Mouse (Mus musculus) embryonic fibroblast, embryonic 13.5 days (primary cell): ENCODE measurements around the gene Hyal3.

Experiments
- CTCF ChIP-seq: IDR thresholded peaks from 2 replicates; pipeline ENCODE4 v1.5.1; 2011; ENCODE audit warnings: mild to moderate bottlenecking, control low read depth, low read length, moderate library complexity, borderline replicate concordance; ENCODE audit not compliant: insufficient read depth
- POLR2A ChIP-seq: IDR thresholded peaks from 2 replicates; pipeline ENCODE4 v1.6.1; 2011; ENCODE audit warnings: low read depth, mild to moderate bottlenecking, control low read depth, low read length, moderate library complexity

DNA sequence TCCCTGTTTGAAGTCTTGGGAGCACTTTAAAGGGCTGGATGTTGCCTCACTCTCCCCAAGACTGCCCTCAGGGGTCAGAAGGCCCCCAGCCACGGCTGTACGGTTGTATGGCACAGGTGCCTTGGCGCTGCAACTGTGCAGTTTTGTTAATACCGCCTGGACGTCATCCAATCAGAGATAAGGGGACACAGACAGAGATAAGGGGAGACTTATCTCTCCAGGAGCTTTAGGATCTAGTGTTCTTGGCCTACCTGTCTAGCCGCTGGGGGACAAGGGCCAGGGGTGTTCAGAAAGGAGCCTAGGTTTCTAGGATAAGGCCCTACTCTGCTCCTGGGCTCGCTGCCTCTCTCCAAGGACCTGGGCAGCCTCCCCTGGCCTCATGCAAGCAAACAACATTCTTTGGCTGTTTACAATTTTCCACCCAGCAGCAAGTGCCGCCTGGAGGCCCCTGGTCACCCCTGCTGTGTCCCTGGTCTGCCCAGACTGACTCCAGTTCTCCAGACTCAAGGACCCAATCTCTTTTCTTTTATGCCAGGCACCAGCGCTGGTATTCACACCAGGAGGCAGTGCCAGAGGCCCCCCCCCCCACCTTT lies 27.1 kb downstream of the Hyal3 start:
- no peak for TF ChIP-seq CTCF
- TF ChIP-seq POLR2A: no peak
